Mouse (Mus musculus) olfactory bulb, adult 2 months (tissue): ENCODE measurements around the gene Mkks.

Source experiments
- CTCF ChIP-seq: fragments of 200-500 bp; IDR thresholded peaks from 2 replicates; pipeline ENCODE4 v1.5.1; 2012; ENCODE audit warnings: low read depth, mild to moderate bottlenecking, low read length, moderate library complexity; ENCODE audit not compliant: insufficient read depth
- POLR2A ChIP-seq: fragments of 200-500 bp; IDR thresholded peaks from 2 replicates; pipeline ENCODE4 v1.6.1; 2012; ENCODE audit warnings: mild to moderate bottlenecking, low read depth, low read length, moderate library complexity; ENCODE audit not compliant: insufficient read depth

DNA sequence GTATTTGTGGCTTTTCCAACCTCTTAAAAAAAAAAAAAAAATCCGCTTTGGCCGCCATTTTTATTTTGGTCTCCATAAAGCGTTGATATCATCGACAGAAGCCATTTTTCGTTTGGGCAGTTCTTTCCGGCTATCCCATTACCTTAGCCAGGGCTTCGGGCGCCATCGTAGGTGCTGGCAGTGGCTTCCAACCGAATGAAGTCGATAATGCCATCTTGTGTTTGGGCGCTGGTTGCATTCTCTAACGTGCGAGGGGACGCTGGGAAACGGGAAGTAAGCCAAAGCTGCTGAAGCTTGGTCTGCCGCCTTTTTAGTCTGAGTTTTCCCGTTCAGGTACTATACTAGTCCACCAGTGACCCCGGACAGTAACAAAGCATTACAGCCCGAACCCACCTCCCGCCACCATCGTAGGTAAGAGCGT lies 772 bp upstream of the Mkks start:
- TF ChIP-seq CTCF: no peak
- TF ChIP-seq POLR2A: no peak
